Mouse (Mus musculus) megakaryocyte, embryonic 14.5 days (primary cell): ENCODE results near the gene Hoxc11.

Experiments
- FLI1 ChIP-seq: IDR thresholded peaks from 2 replicates; pipeline ENCODE4 v1.6.1; 2012; ENCODE audit warnings: low read length, inconsistent platforms, mixed read lengths
- GATA1 ChIP-seq: IDR thresholded peaks from 3 replicates; pipeline ENCODE4 v1.6.1; 2012; ENCODE audit warnings: mixed read lengths, low read length, inconsistent platforms, borderline replicate concordance

- TF ChIP-seq GATA1 (no peak), FLI1 (no peak)
These were observed 45.1 kb downstream of the Hoxc11 start for GRCm38 (mm10) chr15:102999183-102999831.
